ENCODE assay signal across 13 mouse cellular contexts in genomic region chr15:74169331-74169730, GRCm38 (mm10).
"Had no signal": no experiment of that assay in that cellular context is flagged by ENCODE, and none has a peak within 500 bp of the region (broad histone marks: within the 10 kb centered on the region; RNA-seq: fewer than 3 reads in every experiment).

No protein-coding gene starts in this region.

- DNase-seq: gastrocnemius, adult 2 months; gastrocnemius, postnatal 10 days; gastrocnemius, postnatal 25 days; heart, adult 18-20 months; heart, postnatal 10 days; heart, postnatal 4 days; kidney, adult 18-20 months; kidney, adult 8-10 months; kidney, postnatal 10 days; kidney, postnatal 25 days; kidney, postnatal 4 days; liver; liver, embryonic 13.5 days had no signal
